Mouse (Mus musculus): Measurements from ENCODE around the gene Pih1d1.
"Not testable (repeated sequence)": the region's sequence is repeated elsewhere in the genome, so short reads cannot be mapped to it uniquely, and the experiment has no call there.

The Pih1d1 gene

DNA sequence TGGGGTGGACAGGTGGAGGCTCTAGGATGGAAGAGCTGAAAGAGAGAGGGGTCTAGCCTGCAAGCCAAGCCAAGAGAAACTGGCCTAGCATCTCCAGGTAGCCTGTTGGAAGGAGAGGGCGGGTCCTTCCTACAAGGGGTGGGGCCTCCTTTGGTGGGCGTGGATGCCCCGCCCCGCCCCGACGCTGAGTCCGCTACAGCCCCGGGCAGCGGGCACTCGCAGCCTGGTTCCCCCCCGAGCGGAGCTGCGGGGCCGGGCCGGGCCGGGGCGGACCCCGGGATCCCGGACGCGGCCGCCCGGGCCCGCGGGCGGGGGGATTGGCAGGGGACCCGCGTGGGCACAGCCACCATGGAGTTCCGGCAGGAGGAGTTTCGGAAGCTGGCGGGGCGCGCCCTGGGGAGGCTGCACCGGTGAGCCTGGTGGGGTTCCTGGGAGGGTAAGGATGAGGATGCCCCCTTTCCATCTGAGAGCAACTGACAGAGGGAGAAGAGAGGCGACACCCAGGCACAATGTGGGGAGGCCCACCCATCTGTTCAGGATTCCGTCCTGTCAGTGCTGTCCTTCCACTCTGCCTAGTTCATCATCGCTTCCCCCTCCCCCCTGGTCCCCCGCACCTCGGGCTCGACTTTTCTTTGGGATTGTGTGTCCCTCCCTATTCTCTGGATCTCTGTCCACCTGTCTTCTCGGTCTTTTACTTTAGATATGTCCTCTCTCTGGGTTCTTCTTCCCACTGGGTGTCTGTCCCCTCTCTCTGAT lies 9.8 kb downstream of the Pih1d1 start, which contains the start of gene Slc17a7:
Gene Slc17a7 (plus strand): TSS at position 215 of the 756 bp plus-strand sequence.
- intact Hi-C loops (cut with DNase I), result loop anchor here (2.0 kb wide), 1 partner anchor 37 kb away; no protein-coding TSS in a partner anchor

DNA sequence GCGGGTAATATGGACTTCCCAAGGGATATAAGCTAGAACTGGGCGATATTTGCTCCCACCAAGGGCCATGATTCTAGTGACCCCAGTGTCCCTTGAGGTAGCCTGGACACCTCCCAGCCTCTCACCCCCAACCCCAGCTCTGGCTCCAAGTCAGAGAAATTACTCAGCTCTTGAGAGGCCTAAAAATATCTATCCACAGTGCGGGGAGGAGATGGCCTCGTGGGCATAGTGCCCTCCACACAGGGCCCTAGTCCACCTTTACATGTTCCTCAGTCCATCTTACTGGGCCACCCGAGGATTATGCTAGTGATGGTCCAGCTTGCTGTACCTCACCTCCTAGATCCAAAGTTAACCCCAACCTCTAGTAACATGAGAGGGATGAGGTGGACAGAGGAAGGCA lies 10.7 kb downstream of the Pih1d1 start:
- intact Hi-C loops (cut with DNase I), result no loop called here

DNA sequence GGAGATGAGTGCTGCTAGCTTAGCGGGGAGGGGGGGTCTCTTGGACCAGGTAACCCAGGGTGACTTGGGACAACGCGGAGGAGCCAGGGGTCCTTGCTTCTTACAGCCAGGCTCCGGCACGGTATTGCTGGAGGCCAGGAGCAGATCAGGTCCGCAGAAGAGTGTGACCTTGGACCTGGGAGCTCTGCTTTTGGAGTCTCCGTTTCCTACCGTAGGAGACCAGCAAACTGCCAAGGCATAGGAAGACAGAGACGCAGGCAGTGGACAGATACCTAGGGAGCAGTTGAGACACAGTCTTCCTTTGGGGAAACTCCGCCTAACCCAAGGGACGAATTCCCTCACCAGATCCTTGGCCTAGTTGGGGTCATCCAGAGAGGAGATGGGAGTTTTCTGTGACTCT lies 11.6 kb downstream of the Pih1d1 start:
- intact Hi-C loops (cut with DNase I), result no loop called here

DNA sequence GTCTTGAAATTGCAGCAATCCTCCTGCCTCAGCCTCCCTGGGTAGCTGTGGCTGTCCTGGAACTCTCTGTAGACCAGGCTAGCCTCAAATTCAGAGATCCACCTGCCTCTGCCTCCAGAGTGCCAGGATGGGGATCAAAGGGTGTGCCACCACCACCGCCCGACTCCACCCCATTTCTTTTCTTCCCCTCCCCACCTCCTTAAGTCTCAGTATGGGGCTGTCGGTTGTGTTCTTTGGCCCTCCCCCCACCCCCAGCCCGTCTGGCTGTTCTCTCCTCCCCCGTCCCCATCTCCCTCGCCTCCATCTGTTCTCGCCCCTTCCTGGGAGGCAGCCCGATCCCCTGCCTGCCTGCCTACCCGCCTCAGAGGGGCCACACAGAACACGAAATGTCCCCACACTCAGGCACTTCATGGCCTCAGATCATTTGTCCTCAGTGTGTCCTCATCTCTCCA lies 12.9 kb downstream of the Pih1d1 start:
- intact Hi-C loops (cut with DNase I), result no loop called here

DNA sequence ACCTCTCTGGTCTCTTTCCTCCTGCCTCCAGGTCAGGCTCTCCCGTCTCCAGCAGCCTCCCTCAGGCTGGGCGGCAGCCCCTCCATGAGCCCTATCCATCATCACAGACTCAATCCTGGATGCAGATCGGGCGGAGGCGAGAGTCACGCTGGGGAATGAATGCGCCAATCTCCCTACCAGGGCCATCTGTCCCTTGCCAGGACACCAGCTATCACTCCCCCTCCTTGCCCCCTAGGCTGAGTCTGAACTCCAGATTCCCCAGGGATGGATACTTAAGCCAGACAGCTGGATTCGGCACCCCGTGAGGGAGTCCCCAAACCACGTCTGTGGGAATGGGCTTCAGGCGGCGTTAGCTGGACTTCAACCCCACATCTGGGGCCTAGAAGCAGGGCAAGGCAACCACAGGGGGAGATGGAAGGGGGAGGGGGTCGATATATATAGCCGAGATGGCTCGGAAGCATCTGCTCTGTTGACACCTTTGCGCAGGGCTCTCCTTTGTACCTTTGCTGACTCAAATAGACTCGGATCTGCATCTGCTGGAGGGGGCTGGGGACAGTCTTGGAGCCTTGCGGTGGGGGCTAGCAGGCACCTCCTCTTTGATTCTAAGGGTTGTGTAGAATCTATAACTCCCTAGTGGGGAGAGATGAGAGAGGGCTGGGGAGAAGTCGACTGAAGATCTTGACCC lies 13.8 kb downstream of the Pih1d1 start:
- intact Hi-C loops (cut with DNase I), result no loop called here

DNA sequence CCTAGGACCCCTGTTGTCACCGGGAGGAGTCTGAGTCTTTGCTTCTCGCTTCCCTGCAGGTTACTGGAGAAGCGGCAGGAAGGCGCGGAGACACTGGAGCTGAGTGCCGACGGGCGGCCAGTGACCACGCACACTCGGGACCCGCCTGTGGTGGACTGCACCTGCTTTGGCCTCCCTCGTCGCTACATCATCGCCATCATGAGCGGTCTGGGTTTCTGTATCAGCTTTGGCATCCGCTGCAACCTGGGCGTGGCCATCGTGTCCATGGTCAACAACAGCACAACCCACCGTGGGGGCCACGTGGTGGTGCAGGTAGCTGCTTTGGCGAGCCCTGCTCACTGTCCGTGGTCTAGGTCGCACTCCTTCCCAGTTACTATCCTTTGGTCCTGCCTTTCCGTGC lies 14.6 kb downstream of the Pih1d1 start:
- intact Hi-C loops (cut with DNase I), result no loop called here

DNA sequence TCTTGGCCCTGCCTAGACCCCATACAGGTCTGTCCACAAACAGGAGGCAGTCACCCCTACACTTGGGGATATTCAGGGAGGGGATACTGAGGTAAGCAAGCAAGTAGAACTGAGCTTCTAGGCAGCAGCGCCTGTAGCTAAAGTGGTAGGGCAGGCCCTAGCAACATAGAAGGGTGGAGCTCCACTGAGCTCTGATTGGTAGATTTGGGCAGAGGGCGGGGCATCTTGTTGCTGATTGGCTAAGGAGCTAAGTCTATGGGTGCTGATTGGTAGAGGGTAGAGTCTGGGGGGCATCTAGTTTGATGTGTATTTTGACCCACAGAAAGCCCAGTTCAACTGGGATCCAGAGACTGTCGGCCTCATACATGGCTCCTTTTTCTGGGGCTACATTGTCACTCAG lies 15.4 kb downstream of the Pih1d1 start:
- intact Hi-C loops (cut with DNase I), result no loop called here

DNA sequence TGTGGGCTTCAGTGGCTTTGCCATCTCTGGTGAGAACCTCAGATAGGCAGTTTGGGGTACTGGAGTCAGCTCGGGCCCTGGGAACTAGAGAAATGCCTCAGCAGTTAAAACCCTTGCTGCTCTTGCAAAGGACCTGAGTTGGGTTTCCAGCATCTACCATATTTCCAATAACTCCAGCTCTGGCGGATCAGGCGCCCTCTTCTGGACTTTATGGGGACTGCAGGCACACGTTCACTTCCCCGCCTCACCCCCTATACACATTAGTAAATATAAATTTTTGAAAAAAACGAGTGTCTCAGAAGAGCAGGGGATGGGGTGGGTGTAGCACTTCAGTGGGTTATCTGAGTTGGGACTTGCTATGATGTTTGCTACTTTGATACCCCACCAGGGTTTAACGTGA lies 18.9 kb downstream of the Pih1d1 start:
- intact Hi-C loops (cut with DNase I), result no loop called here

DNA sequence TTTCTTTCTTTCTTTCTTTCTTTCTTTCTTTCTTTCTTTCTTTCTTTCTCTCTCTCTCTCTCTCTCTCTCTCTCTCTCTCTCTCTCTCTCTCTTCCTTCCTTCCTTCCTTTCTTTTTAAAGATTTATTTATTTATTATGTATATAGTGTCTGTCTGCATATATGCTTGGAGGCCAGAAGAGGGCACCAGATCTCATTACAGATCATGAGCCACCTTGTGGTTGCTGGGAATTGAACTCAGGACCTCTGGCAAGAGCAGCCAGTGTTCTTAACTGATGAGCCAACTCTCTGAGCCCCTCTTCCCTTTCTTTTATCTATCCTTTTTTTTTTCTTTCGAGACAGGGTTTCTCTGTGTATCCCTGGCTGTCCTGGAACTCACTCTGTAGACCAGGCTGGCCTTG lies 19.7 kb downstream of the Pih1d1 start:
- intact Hi-C loops (cut with DNase I), result not testable (repeated sequence)

DNA sequence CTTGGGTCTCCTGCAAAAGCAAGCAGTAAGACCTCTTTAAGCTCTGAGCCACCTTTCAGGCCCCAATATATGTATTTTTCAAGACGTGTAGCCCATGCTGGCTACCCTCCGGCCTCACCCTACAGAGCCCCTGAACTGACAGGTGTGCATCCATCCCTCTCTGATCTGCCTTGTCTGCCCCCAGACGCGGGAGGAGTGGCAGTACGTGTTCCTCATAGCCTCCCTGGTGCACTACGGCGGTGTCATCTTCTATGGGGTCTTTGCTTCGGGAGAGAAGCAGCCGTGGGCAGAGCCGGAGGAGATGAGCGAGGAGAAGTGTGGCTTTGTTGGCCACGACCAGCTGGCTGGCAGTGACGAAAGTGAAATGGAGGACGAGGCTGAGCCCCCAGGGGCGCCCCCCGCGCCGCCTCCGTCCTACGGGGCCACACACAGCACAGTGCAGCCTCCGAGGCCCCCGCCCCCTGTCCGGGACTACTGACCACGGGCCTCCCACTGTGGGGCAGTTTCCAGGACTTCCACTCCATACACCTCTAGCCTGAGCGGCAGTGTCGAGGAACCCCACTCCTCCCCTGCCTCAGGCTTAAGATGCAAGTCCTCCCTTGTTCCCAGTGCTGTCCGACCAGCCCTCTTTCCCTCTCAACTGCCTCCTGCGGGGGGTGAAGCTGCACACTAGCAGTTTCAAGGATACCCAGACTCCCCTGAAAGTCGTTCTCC lies 20.6 kb downstream of the Pih1d1 start:
- intact Hi-C loops (cut with DNase I), result no loop called here

DNA sequence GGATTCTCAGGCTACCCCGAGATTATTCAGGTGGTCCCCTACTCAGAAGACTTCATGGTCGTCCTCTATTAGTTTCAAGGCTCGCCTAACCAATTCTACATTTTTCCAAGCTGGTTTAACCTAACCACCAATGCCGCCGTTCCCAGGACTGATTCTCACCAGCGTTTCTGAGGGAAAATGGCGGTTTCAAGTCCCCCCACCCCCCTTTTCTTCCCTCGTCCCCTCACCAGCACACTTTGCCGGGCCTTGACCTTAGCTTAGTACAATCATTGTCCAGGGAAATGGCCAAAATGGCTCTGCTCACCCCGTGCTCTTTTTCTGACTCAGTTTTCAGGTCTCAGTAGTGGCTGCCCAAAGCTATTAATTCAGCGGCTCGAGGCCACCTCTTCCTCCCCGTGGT lies 21.3 kb downstream of the Pih1d1 start:
- intact Hi-C loops (cut with DNase I), result no loop called here

DNA sequence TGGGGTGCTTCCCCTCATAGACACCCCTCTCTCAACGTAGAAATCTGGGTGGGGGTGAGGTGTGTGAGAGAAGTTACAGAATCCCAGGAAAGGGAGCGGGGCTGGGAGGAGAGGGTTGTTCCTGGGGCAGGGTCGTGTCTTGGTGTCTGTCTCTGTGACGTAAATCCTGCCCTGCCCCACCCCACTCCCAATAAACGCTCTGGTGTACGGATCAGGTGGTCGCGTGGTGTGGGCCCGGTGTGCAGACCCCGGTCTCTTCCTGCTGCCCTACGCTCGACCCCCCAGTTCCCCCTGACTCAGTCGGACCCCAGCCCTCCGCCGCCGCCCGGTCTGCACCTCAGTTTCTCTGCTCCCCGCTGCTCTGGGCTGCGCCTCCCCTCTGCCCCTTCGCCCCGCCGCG lies 21.8 kb downstream of the Pih1d1 start:
- intact Hi-C loops (cut with DNase I), result no loop called here

DNA sequence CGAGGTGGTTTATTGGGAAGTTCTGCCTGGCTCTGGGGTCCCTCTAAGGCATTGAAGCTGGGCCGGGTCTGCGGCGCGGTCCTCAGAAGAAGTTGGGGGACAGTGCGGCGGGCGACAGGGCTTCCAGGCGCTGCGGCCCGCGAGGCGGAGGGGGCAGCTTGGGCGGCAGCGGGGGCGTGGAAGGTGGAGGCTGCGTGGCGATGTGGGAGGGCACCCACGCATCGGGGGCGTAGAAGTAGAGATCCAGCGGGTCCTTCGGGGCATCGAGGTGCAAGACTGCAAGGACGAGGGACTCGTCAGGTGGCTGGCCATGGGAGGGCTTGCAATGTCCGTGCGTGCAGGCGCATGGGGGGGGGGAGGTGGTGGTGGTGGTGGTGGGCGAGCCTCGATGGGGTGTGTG lies 22.3 kb downstream of the Pih1d1 start:
- intact Hi-C loops (cut with DNase I), result no loop called here

DNA sequence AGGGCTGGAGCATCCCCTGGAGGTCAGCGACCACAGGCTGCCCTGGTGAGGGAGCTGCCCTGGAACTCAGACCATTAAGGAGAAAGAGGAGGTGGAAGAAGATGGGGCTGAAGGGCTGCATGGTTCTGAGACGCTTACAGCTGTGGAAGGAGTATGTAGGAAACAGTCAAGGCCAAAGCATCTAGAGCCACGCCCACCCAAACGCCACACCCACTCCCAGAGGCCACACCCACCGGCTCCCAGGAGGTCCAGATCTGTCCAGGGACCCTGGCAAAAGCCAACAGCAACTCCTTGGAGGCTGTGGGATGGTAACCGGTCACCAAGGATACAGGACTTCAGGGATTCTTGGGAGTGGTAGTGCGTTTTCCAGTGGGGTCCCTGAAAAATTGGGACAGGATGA lies 24.4 kb downstream of the Pih1d1 start:
- intact Hi-C loops (cut with DNase I), result no loop called here

DNA sequence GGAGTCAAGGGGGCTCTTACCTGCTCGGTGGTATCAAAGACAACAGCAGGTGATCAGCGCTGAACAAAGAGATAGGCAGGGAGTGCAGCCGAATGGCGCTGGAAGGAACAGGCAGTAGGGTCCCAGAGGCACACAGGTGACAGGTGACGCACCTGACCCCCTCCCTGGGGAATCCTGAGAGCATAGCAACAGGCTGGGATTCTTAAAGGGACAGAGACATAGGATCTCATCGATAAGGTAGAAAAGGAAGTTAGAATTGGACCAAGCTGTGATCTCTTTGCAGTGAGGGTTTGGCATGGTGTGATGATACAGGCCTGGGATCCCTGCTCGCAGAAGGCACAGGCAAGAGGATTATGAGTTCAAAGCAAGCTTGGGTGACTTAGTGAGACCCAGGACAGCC lies 25.4 kb downstream of the Pih1d1 start, which contains the start of gene Gfy:
Gene Gfy (minus strand): TSS at position 101 of the 400 bp plus-strand sequence.
- intact Hi-C loops (cut with DNase I), result no loop called here

DNA sequence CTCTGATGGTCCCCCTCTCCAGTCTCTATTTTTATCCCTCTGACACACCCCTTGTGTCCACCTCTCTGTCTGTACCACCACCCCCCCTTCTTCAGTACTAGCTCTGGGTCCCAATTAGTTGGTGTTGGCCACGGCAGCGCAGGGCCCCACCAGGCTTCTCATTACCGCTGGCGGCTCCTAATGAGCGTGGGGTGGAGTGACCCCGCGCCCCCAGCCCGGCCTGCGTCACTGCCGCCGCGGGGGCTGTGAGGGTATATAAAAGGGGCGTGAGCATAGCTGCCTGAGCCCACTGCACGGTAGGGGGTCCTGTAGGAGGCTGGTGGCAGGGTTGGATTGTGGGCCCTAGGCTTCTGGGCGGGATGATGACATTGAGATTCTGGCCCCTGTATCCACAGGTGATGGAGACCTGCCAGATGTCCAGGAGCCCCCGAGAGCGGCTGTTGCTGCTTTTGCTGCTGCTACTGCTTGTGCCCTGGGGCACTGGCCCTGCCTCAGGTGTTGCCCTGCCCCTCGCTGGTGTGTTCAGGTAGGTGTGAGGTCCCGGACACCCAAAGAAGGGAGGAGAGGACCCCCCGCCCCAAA lies 26.9 kb downstream of the Pih1d1 start, which contains the start of gene Pth2:
Gene Pth2 (plus strand): TSS at position 100 of the 582 bp plus-strand sequence.
- intact Hi-C loops (cut with DNase I), result no loop called here

DNA sequence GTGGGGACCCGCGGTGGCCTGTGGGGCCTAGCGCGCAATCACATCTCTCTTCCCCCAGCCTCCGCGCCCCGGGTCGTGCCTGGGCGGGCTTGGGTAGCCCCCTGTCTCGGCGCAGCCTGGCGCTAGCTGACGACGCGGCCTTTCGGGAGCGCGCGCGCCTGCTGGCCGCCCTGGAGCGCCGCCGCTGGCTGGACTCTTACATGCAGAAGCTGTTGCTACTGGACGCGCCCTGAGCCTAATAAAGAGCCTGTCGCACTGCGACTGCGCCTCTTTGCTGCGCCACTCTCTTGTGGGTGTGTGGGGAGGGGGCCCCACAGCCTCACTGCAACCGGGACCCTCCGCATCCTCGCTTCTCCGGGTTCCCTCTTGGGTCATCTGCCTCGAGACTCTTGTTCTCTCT lies 27.4 kb downstream of the Pih1d1 start:
- intact Hi-C loops (cut with DNase I), result no loop called here

DNA sequence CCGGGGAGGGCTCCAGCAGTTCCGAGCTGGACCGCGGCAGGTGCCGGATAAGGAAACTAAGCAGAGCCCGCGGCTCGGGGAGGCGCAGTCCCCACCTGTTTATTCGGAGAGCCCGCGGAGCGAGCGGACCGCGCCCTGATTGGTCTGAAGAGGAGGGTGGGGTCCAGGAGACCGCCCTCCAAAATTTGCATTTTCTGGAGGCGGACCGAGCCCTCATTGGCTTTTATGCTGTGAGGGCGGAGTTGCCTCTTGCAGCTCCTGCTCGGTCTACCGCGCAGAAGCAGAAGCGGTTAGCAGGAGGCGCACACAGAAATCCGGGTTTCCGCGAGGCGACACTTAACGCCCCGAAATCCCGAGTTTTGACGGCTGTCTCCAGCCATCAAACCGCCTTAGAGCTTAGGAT lies 28.1 kb downstream of the Pih1d1 start:
- intact Hi-C loops (cut with DNase I), result no loop called here

DNA sequence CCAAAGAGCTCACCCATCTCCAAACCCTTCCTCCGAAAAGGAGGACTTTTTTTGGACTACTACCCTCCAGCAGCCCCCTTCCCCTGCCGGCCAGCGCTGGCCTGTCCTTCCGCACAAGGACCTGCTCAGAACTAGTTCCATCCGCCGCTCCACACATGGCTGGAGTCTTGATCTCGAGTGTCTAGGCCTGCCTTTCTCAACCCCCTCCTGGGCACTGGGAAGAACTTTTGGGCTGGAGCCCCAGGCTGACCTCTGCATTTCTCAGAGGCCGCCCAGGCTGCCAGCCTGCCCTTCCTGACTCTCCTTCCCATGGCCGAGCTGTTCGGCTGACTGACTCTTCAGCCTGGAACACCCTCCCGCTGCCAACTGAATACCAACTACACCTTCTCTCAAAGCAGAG lies 28.5 kb downstream of the Pih1d1 start:
- intact Hi-C loops (cut with DNase I), result no loop called here

DNA sequence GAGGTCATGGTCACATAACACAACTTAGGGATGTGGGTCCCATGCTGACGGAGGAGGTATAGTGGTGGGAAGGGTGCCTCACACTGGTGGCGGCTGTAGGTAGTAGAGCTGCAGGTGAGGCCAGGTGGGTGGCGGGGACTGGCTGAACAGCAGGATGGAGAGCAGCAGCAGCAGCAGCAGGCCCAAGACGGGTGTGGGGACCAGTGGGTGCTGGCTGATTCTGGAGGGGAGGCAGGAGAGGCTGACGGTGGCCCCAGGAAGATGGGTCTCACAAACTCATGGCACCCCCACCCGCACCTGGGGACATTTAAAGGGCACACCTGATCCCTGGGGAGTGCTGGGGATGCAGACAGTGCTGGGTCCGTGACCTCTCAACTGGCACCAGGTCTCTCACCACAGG lies 29.6 kb downstream of the Pih1d1 start:
- intact Hi-C loops (cut with DNase I), result no loop called here

DNA sequence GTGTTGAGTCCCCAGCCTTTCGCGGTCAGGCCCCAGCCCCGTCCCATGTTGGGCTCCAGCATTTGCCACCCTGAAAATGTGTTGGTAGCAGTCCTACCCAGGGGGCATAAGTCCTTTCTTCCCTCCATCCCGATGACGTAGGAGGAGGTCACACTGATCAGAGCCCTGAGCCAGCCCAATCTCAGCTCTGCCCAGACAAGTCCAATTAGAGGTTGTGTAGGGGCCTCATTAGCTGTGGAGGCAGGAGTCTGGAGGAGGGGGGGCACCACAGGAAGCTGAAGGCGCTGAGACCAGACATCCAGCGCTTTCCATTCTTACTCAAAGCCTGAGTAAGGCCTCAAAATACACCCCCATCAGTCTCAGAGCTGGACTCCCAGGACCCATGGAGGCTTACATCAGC lies 31.8 kb downstream of the Pih1d1 start:
- intact Hi-C loops (cut with DNase I), result no loop called here

DNA sequence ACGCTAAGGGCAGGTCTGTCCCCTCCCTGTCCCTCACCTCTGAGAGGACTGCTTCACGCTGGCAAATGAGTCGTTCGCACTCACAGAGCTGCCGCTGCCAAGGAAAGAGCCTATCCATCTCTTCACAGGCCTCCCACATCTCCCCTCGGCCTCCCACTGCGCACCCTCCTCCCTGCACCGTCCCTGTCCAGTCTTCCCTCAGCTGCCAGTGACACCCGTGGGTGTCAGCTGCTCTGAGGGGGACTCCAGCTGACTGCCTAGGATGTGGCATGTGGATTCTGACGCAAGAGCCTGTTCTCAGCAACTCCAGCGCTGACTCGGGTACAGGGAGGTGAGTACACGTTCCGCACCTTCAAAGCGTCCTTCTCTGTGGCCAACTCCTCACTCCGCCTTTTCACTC lies 35.5 kb downstream of the Pih1d1 start:
- intact Hi-C loops (cut with DNase I), result no loop called here

All from adrenal gland (tissue).